Mouse (Mus musculus): ENCODE results near the gene Trappc6b. TPM values are rescaled to one million over a fixed set of nuclear protein-coding genes. Genes with fewer than 3 reads are reported as not detected.

The Trappc6b gene
- 80.4 and 83.2 TPM in 2 replicates for polyA plus RNA-seq (2016; fragmentation: Nextera tagmentation; extraction: Ambion mirVana)

DNA sequence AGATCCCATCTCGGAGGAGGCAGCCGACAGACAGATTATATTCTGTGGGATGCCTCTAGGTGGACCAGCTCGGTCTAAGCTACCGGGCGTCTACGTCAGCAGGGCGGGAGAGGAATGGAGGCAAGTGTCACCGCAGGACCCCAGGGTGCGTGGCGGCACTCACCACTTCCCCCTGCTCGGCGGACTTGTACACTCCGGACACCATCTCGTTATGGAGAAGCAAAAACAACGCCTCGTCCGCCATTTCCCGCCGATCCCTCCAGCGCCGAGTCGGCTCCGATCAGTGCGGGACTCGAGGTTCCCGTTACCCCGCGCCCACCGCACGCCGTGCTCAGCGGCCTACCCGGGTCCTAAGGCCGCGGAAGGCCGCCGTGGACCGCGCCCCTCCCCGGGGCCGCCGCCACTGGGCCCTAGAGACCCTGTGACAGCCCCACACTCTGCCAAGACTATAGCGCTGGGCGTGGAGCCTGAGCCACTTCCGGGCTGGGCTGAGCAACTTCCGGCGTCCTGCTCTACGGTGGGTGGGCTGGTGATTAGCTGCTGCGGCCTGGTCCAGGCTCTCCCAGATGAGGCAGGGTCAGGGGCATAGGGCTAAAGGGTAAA lies at the start of gene Trappc6b:
Gene Trappc6b (minus strand): TSS at position 480 of the 603 bp plus-strand sequence.
- Histone ChIP-seq H3K27me3 (replicated peaks) (no peaks in the 10 kb centered on the region), H3K4me2 (peak within 1 kb of the TSS; percentile 78), H3K9ac (peak within 1 kb of the TSS; percentile 84), H3K27ac (ENCODE audit: poor library complexity, severe bottlenecking) (peak within 1 kb of the TSS; percentile 92), H3K4me1 (replicated peaks) (peaks cover 13% of the 10 kb centered on the region), H3K4me3 (peak within 1 kb of the TSS; percentile 77), H3K36me3 (peaks cover 28% of the 10 kb centered on the region), H3K9me3 (replicated peaks) (no peaks in the 10 kb centered on the region; the same call in 1 of the 2 replicates)
- WGBS = under 1% methylated on average over 49 of the region's 49 CpGs
- ATAC-seq (ENCODE audit: insufficient number of reproducible peaks, low FRiP score) = peak; percentile 95

GRCm38 (mm10) chr12:59107926-59108325 lies 46.7 kb upstream of the Trappc6b start:
- Histone ChIP-seq H3K9me3 (replicated peaks) (no peaks in the 10 kb centered on the region), H3K4me2 (no peak overlapping the region), H3K36me3 (no peaks in the 10 kb centered on the region), H3K9ac (no peak overlapping the region), H3K4me1 (replicated peaks) (no peaks in the 10 kb centered on the region), H3K4me3 (no peak overlapping the region), H3K27me3 (replicated peaks) (no peaks in the 10 kb centered on the region), H3K27ac (ENCODE audit: poor library complexity, severe bottlenecking) (no peak overlapping the region)
- WGBS = 81% methylated on average over 4 of the region's 4 CpGs
- no peak for ATAC-seq (ENCODE audit: insufficient number of reproducible peaks, low FRiP score)

DNA sequence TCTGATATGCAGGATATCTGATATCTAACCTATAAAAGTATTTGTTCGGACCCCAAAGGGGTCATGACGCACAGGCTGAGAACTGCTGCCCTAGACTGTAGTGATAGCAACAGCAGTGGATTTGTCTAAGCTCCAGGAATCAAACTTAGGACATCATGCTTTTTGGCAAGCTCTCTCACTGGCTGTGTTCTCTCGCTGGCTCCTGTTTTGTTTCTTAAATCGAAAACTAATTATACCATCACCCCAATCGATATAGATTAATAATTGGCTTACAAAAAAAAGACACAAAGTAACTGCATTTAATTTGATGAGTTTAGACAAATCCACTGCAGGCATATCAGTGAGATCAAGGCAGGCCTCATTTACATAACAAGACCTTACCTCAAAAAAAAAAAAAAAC lies 45.2 kb upstream of the Trappc6b start:
- Histone ChIP-seq H3K9me3 (replicated peaks) (no peaks in the 10 kb centered on the region), H3K4me2 (no peak overlapping the region), H3K36me3 (no peaks in the 10 kb centered on the region), H3K27me3 (replicated peaks) (no peaks in the 10 kb centered on the region), H3K4me1 (replicated peaks) (no peaks in the 10 kb centered on the region), H3K4me3 (no peak overlapping the region), H3K9ac (no peak overlapping the region), H3K27ac (ENCODE audit: poor library complexity, severe bottlenecking) (no peak overlapping the region)
- 80% methylated on average over 5 of the region's 5 CpGs for WGBS
- no peak for ATAC-seq (ENCODE audit: insufficient number of reproducible peaks, low FRiP score)

GRCm38 (mm10) chr12:59105914-59106313 lies 44.6 kb upstream of the Trappc6b start:
- no peak overlapping the region for H3K4me3 ChIP-seq
- no peaks in the 10 kb centered on the region for H3K9me3 ChIP-seq (replicated peaks)
- no peak overlapping the region for H3K27ac ChIP-seq (ENCODE audit: poor library complexity, severe bottlenecking)
- H3K4me2 ChIP-seq = no peak overlapping the region
- H3K4me1 ChIP-seq (replicated peaks) = no peaks in the 10 kb centered on the region
- WGBS = 75% methylated on average over 6 of the region's 6 CpGs
- ATAC-seq (ENCODE audit: insufficient number of reproducible peaks, low FRiP score) = no peak
- no peaks in the 10 kb centered on the region for H3K36me3 ChIP-seq
- no peaks in the 10 kb centered on the region for H3K27me3 ChIP-seq (replicated peaks)
- no peak overlapping the region for H3K9ac ChIP-seq

- no peak for ATAC-seq (ENCODE audit: insufficient number of reproducible peaks, low FRiP score)
- Histone ChIP-seq H3K4me1 (replicated peaks) (no peaks in the 10 kb centered on the region), H3K9me3 (replicated peaks) (no peaks in the 10 kb centered on the region), H3K4me2 (no peak overlapping the region), H3K9ac (no peak overlapping the region), H3K36me3 (no peaks in the 10 kb centered on the region), H3K4me3 (no peak overlapping the region), H3K27ac (ENCODE audit: poor library complexity, severe bottlenecking) (no peak overlapping the region), H3K27me3 (replicated peaks) (no peaks in the 10 kb centered on the region)
- WGBS = 52% methylated on average over 5 of the region's 5 CpGs
Observed at GRCm38 (mm10) chr12:59104771-59105170, 43.5 kb upstream of the Trappc6b start.

DNA sequence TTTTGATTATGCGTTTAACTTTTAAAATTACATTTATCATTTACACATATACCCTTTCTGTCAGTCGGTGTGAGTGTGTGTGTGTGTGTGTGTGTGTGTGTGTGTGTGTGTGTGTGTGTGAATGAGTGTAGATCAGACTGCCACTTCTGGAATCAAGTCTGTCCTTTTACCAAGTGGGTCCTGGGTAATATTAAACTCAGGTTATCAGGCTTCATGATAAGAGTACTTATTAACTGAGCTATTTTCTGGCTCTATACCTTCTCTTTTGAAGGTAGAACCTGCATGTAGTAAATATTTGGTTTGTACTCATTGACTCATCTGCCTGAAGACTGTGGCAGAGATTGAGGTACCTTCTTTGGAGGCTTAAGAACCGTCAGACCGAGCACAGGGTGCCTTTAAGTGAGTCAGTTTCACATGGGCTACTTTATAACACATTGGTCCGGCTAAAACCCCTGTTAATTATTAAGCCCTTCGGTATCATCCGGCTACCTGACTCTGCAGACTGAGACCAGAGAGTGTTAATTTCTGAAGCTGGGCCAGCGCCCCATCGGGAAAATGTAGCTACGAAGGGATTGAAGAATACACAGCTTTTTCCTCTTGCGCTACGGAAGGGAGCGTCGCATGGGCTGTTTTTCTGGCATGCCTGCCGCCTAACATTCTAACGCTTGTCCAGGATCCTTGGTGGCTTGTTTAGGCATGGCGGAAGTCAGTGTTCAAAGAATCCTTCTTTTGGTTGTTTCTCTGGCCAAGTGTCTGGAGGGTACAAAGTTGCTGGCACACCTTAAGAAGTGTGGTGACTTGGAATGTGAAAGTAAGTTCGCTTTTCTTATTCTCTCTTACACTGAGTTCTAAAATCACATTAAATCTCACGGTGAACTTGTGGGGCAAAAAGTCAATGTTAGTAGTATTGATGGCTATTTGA lies 34.1 kb upstream of the Trappc6b start, which contains the start of gene Mia2:
Gene Mia2 (plus strand): TSS at position 696 of the 922 bp plus-strand sequence.
- Histone ChIP-seq H3K27ac (ENCODE audit: poor library complexity, severe bottlenecking) (no peak within 1 kb of the TSS), H3K36me3 (no peaks in the 10 kb centered on the region), H3K4me2 (no peak within 1 kb of the TSS), H3K9me3 (replicated peaks) (0 out of 2 replicates have a peak, but pooled peaks cover 2% of the 10 kb centered on the region), H3K9ac (no peak within 1 kb of the TSS), H3K27me3 (replicated peaks) (no peaks in the 10 kb centered on the region), H3K4me3 (no peak within 1 kb of the TSS), H3K4me1 (replicated peaks) (no peaks in the 10 kb centered on the region)
- 77% methylated on average over 19 of the region's 19 CpGs for WGBS
- ATAC-seq (ENCODE audit: insufficient number of reproducible peaks, low FRiP score) = no peak

- H3K4me2 ChIP-seq = no peak overlapping the region
- no peak overlapping the region for H3K9ac ChIP-seq
- H3K36me3 ChIP-seq = no peaks in the 10 kb centered on the region
- H3K27ac ChIP-seq (ENCODE audit: poor library complexity, severe bottlenecking) = no peak overlapping the region
- ATAC-seq (ENCODE audit: insufficient number of reproducible peaks, low FRiP score) = no peak
- H3K27me3 ChIP-seq (replicated peaks) = no peaks in the 10 kb centered on the region
- H3K4me1 ChIP-seq (replicated peaks) = no peaks in the 10 kb centered on the region
- 0 out of 2 replicates have a peak, but pooled peaks cover 2% of the 10 kb centered on the region for H3K9me3 ChIP-seq (replicated peaks)
- no peak overlapping the region for H3K4me3 ChIP-seq
- WGBS = 36% methylated on average over 2 of the region's 2 CpGs
Observed at GRCm38 (mm10) chr12:59093543-59093942, 32.3 kb upstream of the Trappc6b start.

GRCm38 (mm10) chr12:59086171-59086570 lies 24.9 kb upstream of the Trappc6b start:
- Histone ChIP-seq H3K36me3 (no peaks in the 10 kb centered on the region), H3K4me1 (replicated peaks) (no peaks in the 10 kb centered on the region), H3K9me3 (replicated peaks) (no peaks in the 10 kb centered on the region), H3K27me3 (replicated peaks) (no peaks in the 10 kb centered on the region), H3K27ac (ENCODE audit: poor library complexity, severe bottlenecking) (no peak overlapping the region), H3K9ac (no peak overlapping the region), H3K4me2 (no peak overlapping the region), H3K4me3 (no peak overlapping the region)
- no peak for ATAC-seq (ENCODE audit: insufficient number of reproducible peaks, low FRiP score)
- WGBS = 81% methylated on average over 5 of the region's 5 CpGs

DNA sequence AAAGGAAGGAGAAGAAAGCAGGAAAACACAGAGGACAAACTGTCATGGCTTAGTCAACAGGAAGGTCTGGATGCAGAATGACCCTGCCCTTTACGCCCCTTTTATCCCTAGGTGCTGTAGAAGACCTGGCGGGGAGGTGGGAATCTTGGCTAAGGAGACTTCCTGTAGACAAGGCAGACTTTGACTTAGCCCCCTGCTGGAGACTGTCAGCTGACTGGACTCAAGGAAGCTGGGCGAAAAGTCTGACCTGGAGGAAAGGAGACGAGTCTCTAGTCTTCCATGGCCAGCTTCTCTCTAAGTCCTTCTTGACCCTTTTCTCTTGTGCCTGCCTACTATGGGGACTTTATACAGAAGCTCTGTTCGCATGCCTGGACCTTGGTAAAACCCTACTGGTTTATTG lies 23.2 kb upstream of the Trappc6b start:
- H3K36me3 ChIP-seq = no peaks in the 10 kb centered on the region
- H3K9ac ChIP-seq = no peak overlapping the region
- H3K9me3 ChIP-seq (replicated peaks) = no peaks in the 10 kb centered on the region
- no peaks in the 10 kb centered on the region for H3K27me3 ChIP-seq (replicated peaks)
- no peak overlapping the region for H3K4me3 ChIP-seq
- no peaks in the 10 kb centered on the region for H3K4me1 ChIP-seq (replicated peaks)
- H3K4me2 ChIP-seq = no peak overlapping the region
- ATAC-seq (ENCODE audit: insufficient number of reproducible peaks, low FRiP score) = no peak
- no peak overlapping the region for H3K27ac ChIP-seq (ENCODE audit: poor library complexity, severe bottlenecking)
- WGBS = 58% methylated on average over 5 of the region's 5 CpGs

- WGBS = 85% methylated on average over 4 of the region's 4 CpGs
- no peak for ATAC-seq (ENCODE audit: insufficient number of reproducible peaks, low FRiP score)
Observed at GRCm38 (mm10) chr12:59080461-59080860, 19.2 kb upstream of the Trappc6b start.

GRCm38 (mm10) chr12:59077883-59078282 lies 16.6 kb upstream of the Trappc6b start:
- Histone ChIP-seq H3K4me2 (no peak overlapping the region), H3K9ac (no peak overlapping the region), H3K27ac (ENCODE audit: poor library complexity, severe bottlenecking) (no peak overlapping the region), H3K9me3 (replicated peaks) (no peaks in the 10 kb centered on the region), H3K27me3 (replicated peaks) (no peaks in the 10 kb centered on the region), H3K36me3 (peaks cover 11% of the 10 kb centered on the region), H3K4me3 (no peak overlapping the region), H3K4me1 (replicated peaks) (no peaks in the 10 kb centered on the region)
- ATAC-seq (ENCODE audit: insufficient number of reproducible peaks, low FRiP score) = no peak
- 89% methylated on average over 3 of the region's 3 CpGs for WGBS

More at GRCm38 (mm10) chr12:59080461-59080860, 19.2 kb upstream of the Trappc6b start:
- no peaks in the 10 kb centered on the region for H3K4me1 ChIP-seq (replicated peaks)
- no peak overlapping the region for H3K27ac ChIP-seq (ENCODE audit: poor library complexity, severe bottlenecking)
- no peak overlapping the region for H3K4me3 ChIP-seq
- H3K36me3 ChIP-seq = peaks cover 1% of the 10 kb centered on the region; the same call in 1 of the 2 replicates
- H3K9me3 ChIP-seq (replicated peaks) = no peaks in the 10 kb centered on the region
- no peak overlapping the region for H3K9ac ChIP-seq
- H3K4me2 ChIP-seq = no peak overlapping the region
- H3K27me3 ChIP-seq (replicated peaks) = no peaks in the 10 kb centered on the region
